Mouse (Mus musculus) gonadal fat pad, adult 2 months (tissue): ENCODE results near the gene Endov. TPM values are rescaled to one million over a fixed set of nuclear protein-coding genes. Genes with fewer than 3 reads are reported as not detected.

Experiments used
- polyA plus RNA-seq: library from polyadenylated mRNA; depleted of rRNA; stranded (reverse); fragments of >200 nt; gene quantifications from 2 replicates; pipeline ENCODE4 v1.2.3, GENCODE M21; 2012; rRNA removed

The Endov gene
- polyA plus RNA-seq, 1 experiment, result 18.3 TPM

Other genes starting within 250 kb of the Endov start
- 161 and 193 TPM in 2 replicates for gene Gaa, start 223.5 kb upstream of the Endov start, polyA plus RNA-seq
- gene Eif4a3, start 191.3 kb upstream of the Endov start, polyA plus RNA-seq, result 104 and 113 TPM in 2 replicates
- gene Card14, start 183.6 kb upstream of the Endov start, polyA plus RNA-seq, result 2.3 and 3.0 TPM in 2 replicates
- gene Sgsh, start 135.8 kb upstream of the Endov start, polyA plus RNA-seq, result 33.4 and 34.8 TPM in 2 replicates
- gene Slc26a11, start 135.8 kb upstream of the Endov start, polyA plus RNA-seq, result 19.6 and 21.2 TPM in 2 replicates
- 21.2 and 24.2 TPM in 2 replicates for gene Rnf213, start 98.2 kb upstream of the Endov start, polyA plus RNA-seq
- gene Nptx1, start 56.4 kb downstream of the Endov start, polyA plus RNA-seq, result 7.8 and 14.4 TPM in 2 replicates
- gene Rptor, start 111.6 kb downstream of the Endov start, polyA plus RNA-seq, result 26.3 and 36.1 TPM in 2 replicates